Mouse (Mus musculus): ENCODE data around the gene Ush1g. TPM values are rescaled to one million over a fixed set of nuclear protein-coding genes. Genes with fewer than 3 reads are reported as not detected.

Gene Ush1g
- polyA plus RNA-seq, 1 experiment from 2014 or later: 0.52 TPM

- Histone ChIP-seq H3K4me2 (no peak overlapping the region), H3K27ac (ENCODE audit: low read depth, low read length) (no peak overlapping the region), H3K36me3 (ENCODE audit: control insufficient read depth, insufficient read depth, low read length) (no peaks in the 10 kb centered on the region), H3K9me3 (ENCODE audit: control insufficient read depth, low read length) (no peaks in the 10 kb centered on the region), H3K4me3 (ENCODE audit: low read depth, low read length) (no peak overlapping the region), H3K4me1 (replicated peaks; ENCODE audit: control insufficient read depth, insufficient read depth, low read length) (peaks cover 6% of the 10 kb centered on the region; the same call in 1 of the 2 replicates), H3K9ac (ENCODE audit: low read depth, low read length) (no peak overlapping the region), H3K27me3 (replicated peaks; ENCODE audit: control insufficient read depth, insufficient read depth, low read length) (peaks cover 54% of the 10 kb centered on the region)
- ATAC-seq (replicated peaks; ENCODE audit: low FRiP score): no peak
- WGBS: 61% methylated on average over 2 of the region's 2 CpGs
- DNase-seq (ENCODE audit: low spot score): no peak
Observed at GRCm38 (mm10) chr11:115341246-115341645, 19.4 kb upstream of the Ush1g start.

DNA sequence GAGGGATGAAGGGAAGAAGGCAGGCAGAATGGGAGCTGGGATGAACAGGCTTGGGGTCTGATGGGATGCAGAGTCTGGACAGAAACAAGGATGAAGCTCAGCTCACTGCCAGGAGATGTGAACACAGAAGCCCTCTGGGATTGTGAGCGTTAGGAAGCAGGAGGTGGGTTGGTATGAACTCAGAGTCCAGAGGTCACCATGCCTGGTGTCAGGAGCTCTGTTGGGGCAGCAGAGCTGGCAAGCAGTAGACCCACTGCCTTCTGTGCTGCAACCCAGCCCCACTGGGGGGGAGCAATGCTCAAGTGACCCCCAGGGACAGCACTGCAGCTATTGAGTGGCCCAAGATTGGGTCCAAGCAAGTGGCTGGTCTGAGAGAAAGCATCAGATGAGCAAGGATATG lies 16.0 kb upstream of the Ush1g start:
- Histone ChIP-seq H3K36me3 (ENCODE audit: control insufficient read depth, insufficient read depth, low read length) (no peaks in the 10 kb centered on the region), H3K27ac (ENCODE audit: low read depth, low read length) (no peak overlapping the region), H3K4me1 (replicated peaks; ENCODE audit: control insufficient read depth, insufficient read depth, low read length) (no peaks in the 10 kb centered on the region), H3K4me2 (no peak overlapping the region), H3K9me3 (ENCODE audit: control insufficient read depth, low read length) (no peaks in the 10 kb centered on the region), H3K4me3 (ENCODE audit: low read depth, low read length) (no peak overlapping the region), H3K9ac (ENCODE audit: low read depth, low read length) (no peak overlapping the region), H3K27me3 (replicated peaks; ENCODE audit: control insufficient read depth, insufficient read depth, low read length) (peaks cover 58% of the 10 kb centered on the region)
- DNase-seq (ENCODE audit: low spot score) (no peak), ATAC-seq (replicated peaks; ENCODE audit: low FRiP score) (no peak)
- WGBS: 70% methylated on average over 1 of the region's 1 CpGs

GRCm38 (mm10) chr11:115337350-115337749 lies 15.5 kb upstream of the Ush1g start:
- H3K9me3 ChIP-seq (ENCODE audit: control insufficient read depth, low read length): no peaks in the 10 kb centered on the region
- no peaks in the 10 kb centered on the region for H3K4me1 ChIP-seq (replicated peaks; ENCODE audit: control insufficient read depth, insufficient read depth, low read length)
- ATAC-seq (replicated peaks; ENCODE audit: low FRiP score) (no peak), DNase-seq (ENCODE audit: low spot score) (no peak)
- no peak overlapping the region for H3K4me2 ChIP-seq
- no peak overlapping the region for H3K4me3 ChIP-seq (ENCODE audit: low read depth, low read length)
- H3K27ac ChIP-seq (ENCODE audit: low read depth, low read length): no peak overlapping the region
- no peaks in the 10 kb centered on the region for H3K36me3 ChIP-seq (ENCODE audit: control insufficient read depth, insufficient read depth, low read length)
- H3K27me3 ChIP-seq (replicated peaks; ENCODE audit: control insufficient read depth, insufficient read depth, low read length): peaks cover 63% of the 10 kb centered on the region
- no peak overlapping the region for H3K9ac ChIP-seq (ENCODE audit: low read depth, low read length)
- WGBS: 40% methylated on average over 3 of the region's 3 CpGs

- no peak overlapping the region for H3K4me2 ChIP-seq
- H3K9ac ChIP-seq (ENCODE audit: low read depth, low read length): no peak overlapping the region
- WGBS: 16% methylated on average over 6 of the region's 6 CpGs
- H3K27me3 ChIP-seq (replicated peaks; ENCODE audit: control insufficient read depth, insufficient read depth, low read length): peaks cover 70% of the 10 kb centered on the region
- DNase-seq (ENCODE audit: low spot score) (no peak), ATAC-seq (replicated peaks; ENCODE audit: low FRiP score) (no peak)
- no peaks in the 10 kb centered on the region for H3K9me3 ChIP-seq (ENCODE audit: control insufficient read depth, low read length)
- H3K27ac ChIP-seq (ENCODE audit: low read depth, low read length): no peak overlapping the region
- H3K4me1 ChIP-seq (replicated peaks; ENCODE audit: control insufficient read depth, insufficient read depth, low read length): no peaks in the 10 kb centered on the region
- no peak overlapping the region for H3K4me3 ChIP-seq (ENCODE audit: low read depth, low read length)
- H3K36me3 ChIP-seq (ENCODE audit: control insufficient read depth, insufficient read depth, low read length): no peaks in the 10 kb centered on the region
Observed at GRCm38 (mm10) chr11:115336115-115336514, 14.3 kb upstream of the Ush1g start.

DNA sequence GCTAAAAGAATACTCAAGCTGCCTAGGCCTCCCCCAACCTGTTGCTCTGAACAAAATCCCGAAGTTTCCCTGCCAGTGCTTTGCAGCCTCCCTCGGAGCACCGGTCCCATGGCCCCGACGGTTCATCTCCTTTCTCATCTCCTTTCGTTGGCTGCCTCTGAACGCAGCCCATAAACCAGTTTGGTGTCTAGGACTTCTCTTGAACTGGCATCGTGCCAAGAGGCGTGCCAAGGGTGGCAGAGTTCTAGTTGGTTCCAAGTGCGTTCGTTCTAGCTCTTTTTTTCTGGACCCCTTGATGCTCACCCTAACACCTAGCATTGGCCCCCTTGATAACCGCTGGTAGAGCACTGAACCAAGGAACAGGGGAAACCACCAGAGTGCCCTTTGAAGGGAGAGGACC lies 13.4 kb upstream of the Ush1g start:
- Histone ChIP-seq H3K9me3 (ENCODE audit: control insufficient read depth, low read length) (no peaks in the 10 kb centered on the region), H3K36me3 (ENCODE audit: control insufficient read depth, insufficient read depth, low read length) (no peaks in the 10 kb centered on the region), H3K27me3 (replicated peaks; ENCODE audit: control insufficient read depth, insufficient read depth, low read length) (peaks cover 70% of the 10 kb centered on the region), H3K4me3 (ENCODE audit: low read depth, low read length) (no peak overlapping the region), H3K9ac (ENCODE audit: low read depth, low read length) (no peak overlapping the region), H3K27ac (ENCODE audit: low read depth, low read length) (no peak overlapping the region), H3K4me2 (no peak overlapping the region), H3K4me1 (replicated peaks; ENCODE audit: control insufficient read depth, insufficient read depth, low read length) (no peaks in the 10 kb centered on the region)
- no peak for DNase-seq (ENCODE audit: low spot score)
- 58% methylated on average over 12 of the region's 12 CpGs for WGBS
- ATAC-seq (replicated peaks; ENCODE audit: low FRiP score): no peak

- Histone ChIP-seq H3K4me3 (ENCODE audit: low read depth, low read length) (0 out of 2 replicates have a peak within 1 kb of the TSS, but pooled peaks have one; percentile 17), H3K9ac (ENCODE audit: low read depth, low read length) (no peak within 1 kb of the TSS), H3K4me2 (peak within 1 kb of the TSS; percentile 33; the same call in 1 of the 2 replicates), H3K36me3 (ENCODE audit: control insufficient read depth, insufficient read depth, low read length) (no peaks in the 10 kb centered on the region), H3K9me3 (ENCODE audit: control insufficient read depth, low read length) (no peaks in the 10 kb centered on the region), H3K4me1 (replicated peaks; ENCODE audit: control insufficient read depth, insufficient read depth, low read length) (no peaks in the 10 kb centered on the region), H3K27me3 (replicated peaks; ENCODE audit: control insufficient read depth, insufficient read depth, low read length) (peaks cover 69% of the 10 kb centered on the region), H3K27ac (ENCODE audit: low read depth, low read length) (no peak within 1 kb of the TSS)
- 6% methylated on average over 29 of the region's 29 CpGs for WGBS
- ATAC-seq (replicated peaks; ENCODE audit: low FRiP score) (no peak), DNase-seq (ENCODE audit: low spot score) (no peak)
Observed at GRCm38 (mm10) chr11:115334531-115334930, 12.7 kb upstream of the Ush1g start, which contains the start of gene Otop3. Otop3 (plus strand) TSS chr11:115334731.

GRCm38 (mm10) chr11:115329339-115329738 lies 7.5 kb upstream of the Ush1g start:
- Histone ChIP-seq H3K36me3 (ENCODE audit: control insufficient read depth, insufficient read depth, low read length) (no peaks in the 10 kb centered on the region), H3K4me2 (no peak overlapping the region), H3K27ac (ENCODE audit: low read depth, low read length) (no peak overlapping the region), H3K9me3 (ENCODE audit: control insufficient read depth, low read length) (no peaks in the 10 kb centered on the region), H3K4me3 (ENCODE audit: low read depth, low read length) (no peak overlapping the region), H3K9ac (ENCODE audit: low read depth, low read length) (no peak overlapping the region), H3K4me1 (replicated peaks; ENCODE audit: control insufficient read depth, insufficient read depth, low read length) (no peaks in the 10 kb centered on the region), H3K27me3 (replicated peaks; ENCODE audit: control insufficient read depth, insufficient read depth, low read length) (peaks cover 65% of the 10 kb centered on the region)
- no peak for ATAC-seq (replicated peaks; ENCODE audit: low FRiP score)
- no peak for DNase-seq (ENCODE audit: low spot score)
- 63% methylated on average over 15 of the region's 15 CpGs for WGBS

GRCm38 (mm10) chr11:115326730-115327129 lies 4.9 kb upstream of the Ush1g start:
- Histone ChIP-seq H3K27ac (ENCODE audit: low read depth, low read length) (no peak overlapping the region), H3K4me2 (no peak overlapping the region), H3K36me3 (ENCODE audit: control insufficient read depth, insufficient read depth, low read length) (no peaks in the 10 kb centered on the region), H3K27me3 (replicated peaks; ENCODE audit: control insufficient read depth, insufficient read depth, low read length) (peaks cover 66% of the 10 kb centered on the region), H3K4me1 (replicated peaks; ENCODE audit: control insufficient read depth, insufficient read depth, low read length) (no peaks in the 10 kb centered on the region; the same call in 1 of the 2 replicates), H3K9me3 (ENCODE audit: control insufficient read depth, low read length) (no peaks in the 10 kb centered on the region), H3K9ac (ENCODE audit: low read depth, low read length) (no peak overlapping the region), H3K4me3 (ENCODE audit: low read depth, low read length) (no peak overlapping the region)
- WGBS: 68% methylated on average over 7 of the region's 7 CpGs
- DNase-seq (ENCODE audit: low spot score) (no peak), ATAC-seq (replicated peaks; ENCODE audit: low FRiP score) (no peak)

- Histone ChIP-seq H3K4me3 (ENCODE audit: low read depth, low read length) (no peak overlapping the region), H3K9ac (ENCODE audit: low read depth, low read length) (no peak overlapping the region), H3K4me2 (no peak overlapping the region), H3K4me1 (replicated peaks; ENCODE audit: control insufficient read depth, insufficient read depth, low read length) (peaks cover 8% of the 10 kb centered on the region), H3K27me3 (replicated peaks; ENCODE audit: control insufficient read depth, insufficient read depth, low read length) (peaks cover 79% of the 10 kb centered on the region), H3K36me3 (ENCODE audit: control insufficient read depth, insufficient read depth, low read length) (no peaks in the 10 kb centered on the region), H3K27ac (ENCODE audit: low read depth, low read length) (no peak overlapping the region), H3K9me3 (ENCODE audit: control insufficient read depth, low read length) (no peaks in the 10 kb centered on the region)
- WGBS: 18% methylated on average over 32 of the region's 32 CpGs
- DNase-seq (ENCODE audit: low spot score) (no peak), ATAC-seq (replicated peaks; ENCODE audit: low FRiP score) (no peak)
Observed at GRCm38 (mm10) chr11:115323354-115323753, 1.5 kb upstream of the Ush1g start.

Data from liver, embryonic 11.5 days (tissue).